Mouse (Mus musculus): ENCODE measurements around the gene Irf4.

Gene Irf4

DNA sequence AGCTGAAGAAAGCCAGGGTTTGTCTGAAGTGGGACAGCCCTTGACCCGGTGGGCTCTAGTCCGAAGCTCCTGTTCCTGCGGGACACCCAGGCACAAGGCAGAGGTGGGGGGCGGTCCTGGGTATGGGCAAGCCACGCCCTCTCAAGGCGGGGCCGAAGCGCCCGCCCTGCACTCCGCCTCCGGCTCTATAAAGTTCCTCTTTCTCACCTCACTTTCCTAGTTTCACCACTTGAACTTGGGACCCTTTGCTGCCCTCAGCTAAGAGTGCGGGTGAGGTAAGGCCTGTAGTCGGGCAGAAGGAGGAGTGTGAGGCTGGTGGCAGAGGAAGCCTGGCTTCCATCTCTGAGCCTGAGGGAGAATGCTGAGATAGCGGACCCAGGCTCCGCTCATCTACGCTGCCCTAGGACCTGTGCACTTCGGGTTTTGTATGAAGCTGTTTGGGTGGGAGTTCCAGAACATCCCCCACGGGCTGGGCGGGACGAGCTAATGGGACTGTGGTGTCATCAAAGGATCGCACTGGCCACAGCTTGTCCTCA lies at the start of gene Irf4:
TSS of gene Irf4 (plus strand) at position 206 of the 536 bp plus-strand sequence.
- DNase-seq (ENCODE audit: low spot score) = no peak

DNA sequence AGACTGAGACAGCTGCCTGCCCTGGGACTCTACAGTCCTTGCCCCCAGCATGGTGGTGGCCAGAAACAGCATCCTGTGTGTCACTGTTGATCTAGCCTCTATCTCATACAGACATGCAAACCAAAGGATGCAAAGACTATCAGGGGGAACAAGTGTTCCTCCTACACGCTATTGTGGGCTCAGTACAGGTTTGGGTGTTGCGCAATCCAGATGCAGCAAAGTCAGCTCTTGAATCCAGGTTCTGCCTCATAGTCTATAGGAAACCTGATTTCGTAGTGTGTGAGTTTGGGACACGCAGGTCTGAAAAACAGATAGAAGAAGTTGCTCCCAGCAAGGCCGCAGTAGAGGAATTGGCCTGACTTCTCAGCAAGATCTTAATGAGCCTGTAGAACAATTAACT lies 46.3 kb upstream of the Irf4 start:
- no peak for DNase-seq (ENCODE audit: low spot score)

DNA sequence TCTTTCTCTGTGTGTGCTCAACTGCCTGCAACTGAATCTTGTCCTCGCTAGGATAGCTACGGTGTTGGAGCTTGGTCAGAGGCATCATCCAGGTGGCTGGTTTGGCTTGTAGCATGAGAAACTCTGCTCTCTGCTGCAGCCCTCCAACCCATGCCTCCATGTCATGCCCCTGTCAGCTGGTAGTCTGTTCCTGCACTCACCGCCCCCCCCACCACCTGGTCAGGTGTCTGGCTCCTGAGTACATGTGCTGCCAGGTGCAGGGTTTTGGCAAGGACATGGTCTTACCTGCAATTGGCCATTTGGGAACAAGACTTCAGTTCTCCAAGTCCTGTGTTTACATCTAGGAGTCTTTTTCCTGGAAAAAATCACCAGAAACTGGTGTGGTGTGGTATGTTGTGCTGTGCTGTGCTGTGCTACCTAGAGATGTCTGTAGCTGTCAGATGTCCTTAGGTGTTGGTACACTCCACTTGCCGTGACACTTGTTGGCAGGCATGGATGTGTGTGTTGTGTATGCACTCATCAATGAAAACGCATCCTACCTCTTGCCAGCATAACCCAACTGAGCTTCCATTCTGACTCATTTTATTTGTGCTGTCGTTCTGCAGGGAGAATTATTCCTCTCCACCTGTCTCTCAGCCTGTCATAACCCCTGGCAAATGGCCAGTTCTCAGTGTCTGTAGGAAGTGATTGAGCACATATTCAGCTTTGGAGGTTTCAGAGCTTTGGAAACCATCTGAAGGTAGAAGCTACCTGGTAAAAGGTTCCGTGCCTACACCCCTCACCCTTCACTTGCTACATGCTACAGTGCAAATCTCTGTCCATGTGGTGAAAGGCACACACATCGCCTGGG lies 44.6 kb upstream of the Irf4 start:
- no peak for DNase-seq (ENCODE audit: low spot score)

DNA sequence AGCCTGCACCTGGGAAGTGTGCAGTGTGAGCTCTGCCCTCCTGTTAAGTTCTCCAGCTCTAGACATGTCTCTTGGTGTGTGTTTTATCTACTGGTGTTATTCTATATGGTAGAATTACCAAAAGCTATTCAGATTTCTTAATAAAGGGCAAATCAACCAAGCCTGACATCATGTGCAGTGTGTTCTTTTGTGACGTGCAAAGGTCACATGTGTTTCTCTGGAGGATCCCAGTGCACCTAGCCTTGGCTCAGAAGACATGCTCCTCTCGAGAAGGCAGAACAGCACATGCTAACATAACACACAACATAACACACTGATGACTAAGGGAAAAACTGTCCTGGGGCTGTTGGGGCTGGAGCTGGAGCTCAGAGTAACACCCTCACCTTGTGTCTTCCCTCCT lies 38.0 kb upstream of the Irf4 start:
- no peak for DNase-seq (ENCODE audit: low spot score)

DNA sequence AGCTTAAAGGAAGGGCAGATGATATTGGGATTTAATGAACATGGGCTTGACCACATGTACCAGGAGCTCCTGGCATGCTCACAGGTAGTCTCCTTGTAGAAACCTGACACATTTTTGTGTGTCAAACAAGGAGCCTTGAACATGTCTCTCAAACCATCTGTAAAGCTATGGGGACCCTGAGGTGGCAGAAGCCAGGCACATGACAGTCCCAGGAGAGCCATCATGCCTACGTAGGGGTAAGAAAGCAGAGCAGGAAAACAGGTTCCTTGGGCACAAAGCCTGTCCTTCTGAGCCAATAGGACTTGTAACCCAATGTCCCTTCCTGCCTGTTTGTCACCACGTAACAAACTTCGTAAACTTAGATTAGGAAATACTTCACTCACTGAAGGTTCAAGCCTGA lies 37.3 kb upstream of the Irf4 start:
- no peak for DNase-seq (ENCODE audit: low spot score)

DNA sequence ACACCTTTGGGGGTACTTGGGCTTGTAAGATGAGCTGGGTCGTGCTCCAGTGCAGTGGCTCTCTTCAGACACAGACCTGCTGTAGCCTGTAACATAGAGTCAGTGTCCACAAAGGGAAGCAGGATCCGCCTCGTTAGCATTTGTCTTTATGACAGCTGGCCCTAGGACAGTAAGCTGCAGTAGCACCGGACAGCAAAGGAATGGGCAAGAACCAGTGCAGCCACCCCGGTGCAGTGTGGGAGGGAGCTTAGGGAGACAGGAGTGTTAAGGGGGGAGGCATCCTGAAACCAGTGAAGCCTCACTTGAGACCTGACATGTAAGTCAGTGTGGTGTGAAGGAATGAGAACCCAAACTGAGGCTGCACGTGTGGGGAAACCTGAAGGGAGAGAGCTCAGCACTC lies 36.7 kb upstream of the Irf4 start:
- DNase-seq (ENCODE audit: low spot score) = no peak

DNA sequence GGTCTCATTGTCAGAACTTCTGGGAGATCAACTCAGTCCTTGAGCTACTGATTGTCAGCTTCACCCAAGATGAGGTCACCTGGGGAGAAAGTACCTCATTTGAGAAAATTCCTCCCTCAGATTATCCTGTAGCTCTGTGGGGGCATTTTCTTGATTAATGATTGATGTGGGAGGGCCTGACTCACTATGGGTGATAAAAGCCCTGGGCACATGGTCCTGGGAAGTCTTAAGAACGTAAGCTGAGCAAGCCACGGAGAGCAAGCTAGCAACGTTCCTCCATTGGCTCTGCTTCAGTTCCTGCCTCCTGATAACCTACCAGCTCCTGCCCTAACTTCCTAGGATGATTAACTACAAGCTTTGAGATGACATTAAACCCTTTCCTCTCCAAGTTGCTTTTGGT lies 35.4 kb upstream of the Irf4 start:
- DNase-seq (ENCODE audit: low spot score) = no peak

DNA sequence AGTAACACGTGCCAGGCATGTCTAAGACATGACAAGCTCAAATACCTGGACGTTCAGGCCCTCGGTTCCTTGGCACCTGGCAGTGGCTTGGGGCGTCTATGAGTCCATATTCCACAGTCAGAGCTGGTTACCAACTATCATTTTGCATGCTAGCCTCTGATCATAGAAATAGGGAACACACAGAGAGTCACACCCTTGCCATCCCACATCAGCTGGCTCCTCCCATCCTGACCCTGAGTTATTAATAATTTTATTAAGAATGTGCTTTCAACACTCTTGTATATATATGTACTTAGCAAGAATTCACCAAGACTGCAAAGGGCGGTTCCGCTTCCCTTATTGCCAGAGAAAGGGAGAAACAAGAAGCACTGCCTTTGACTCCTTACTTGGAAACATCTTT lies 34.5 kb upstream of the Irf4 start:
- DNase-seq (ENCODE audit: low spot score) = no peak

DNA sequence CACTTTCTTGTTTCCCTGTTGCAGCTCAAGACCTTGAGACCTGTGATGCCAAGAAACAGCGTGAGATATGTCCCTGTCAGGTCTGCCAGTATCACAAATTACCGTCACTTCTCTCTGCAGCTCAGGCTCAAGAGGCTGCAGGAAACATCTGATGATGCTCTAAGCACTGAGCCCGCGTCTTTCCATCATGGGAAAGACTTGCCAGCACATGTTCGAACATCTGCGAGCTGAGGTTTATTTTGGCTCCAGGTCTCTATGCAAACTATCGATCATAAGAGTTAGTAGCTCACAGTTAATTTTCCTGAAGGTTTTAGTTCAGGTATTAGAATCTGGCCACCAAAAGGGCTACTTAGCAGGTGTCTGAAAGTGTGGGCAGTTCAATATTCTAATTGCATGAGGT lies 34.0 kb upstream of the Irf4 start:
- no peak for DNase-seq (ENCODE audit: low spot score)

DNA sequence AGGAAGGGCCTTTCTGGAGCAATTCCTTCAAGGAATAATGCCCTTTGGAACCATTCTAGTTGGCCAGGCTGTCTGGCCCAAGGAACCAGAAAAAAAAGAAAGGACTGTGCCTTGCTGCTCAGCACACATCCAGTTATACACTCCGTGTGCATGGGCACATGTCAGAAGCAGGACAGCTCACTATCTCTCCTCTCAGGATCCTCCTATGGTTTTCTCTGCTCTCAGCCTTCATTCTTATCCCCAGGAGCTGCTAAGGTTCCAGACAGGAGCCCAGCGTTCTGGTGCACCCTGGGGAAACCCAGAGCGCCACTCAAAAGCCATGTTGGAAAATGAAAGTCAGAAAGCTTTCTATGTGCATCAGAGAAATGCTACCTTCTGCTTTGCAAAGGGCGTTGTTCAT lies 33.5 kb upstream of the Irf4 start:
- no peak for DNase-seq (ENCODE audit: low spot score)

DNA sequence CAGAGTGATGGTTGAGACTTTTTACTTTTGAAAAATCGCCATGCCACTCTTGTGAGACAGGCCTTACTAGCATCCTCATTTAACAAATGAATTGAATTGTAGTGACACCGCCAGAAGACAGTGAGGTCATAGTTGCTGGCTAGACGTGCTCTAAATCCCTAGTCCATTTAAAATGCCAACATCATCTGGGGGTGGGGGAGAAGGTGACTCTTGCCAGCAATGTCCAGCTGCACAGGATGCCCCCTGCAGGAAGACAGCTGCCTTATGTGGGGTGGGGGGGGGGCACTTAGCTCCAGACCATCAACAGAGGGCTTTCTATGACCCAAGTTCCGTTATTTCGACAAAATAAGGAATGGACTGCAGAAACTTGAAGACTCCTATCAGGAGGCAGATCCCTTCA lies 32.4 kb upstream of the Irf4 start:
- no peak for DNase-seq (ENCODE audit: low spot score)

DNA sequence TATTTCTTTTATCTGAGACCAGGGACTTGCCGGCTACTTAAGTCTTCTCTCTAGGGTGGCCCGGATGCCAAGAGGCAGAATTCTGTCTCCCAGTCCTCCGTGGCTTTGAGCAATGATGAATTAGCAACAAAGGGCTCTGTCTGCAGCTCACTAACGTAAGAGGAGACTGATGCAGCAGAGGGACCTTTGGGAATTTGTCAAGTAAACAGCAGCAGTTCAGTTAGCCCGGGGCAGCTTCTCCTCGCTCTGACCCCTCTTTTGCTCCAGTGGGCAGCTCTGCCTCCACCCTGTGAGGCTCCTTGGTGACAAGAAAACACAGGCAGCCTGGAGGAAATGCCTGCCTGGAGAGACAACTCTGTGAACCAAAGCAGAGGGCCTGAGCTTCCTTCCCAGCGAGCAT lies 26.4 kb upstream of the Irf4 start:
- no peak for DNase-seq (ENCODE audit: low spot score)

DNA sequence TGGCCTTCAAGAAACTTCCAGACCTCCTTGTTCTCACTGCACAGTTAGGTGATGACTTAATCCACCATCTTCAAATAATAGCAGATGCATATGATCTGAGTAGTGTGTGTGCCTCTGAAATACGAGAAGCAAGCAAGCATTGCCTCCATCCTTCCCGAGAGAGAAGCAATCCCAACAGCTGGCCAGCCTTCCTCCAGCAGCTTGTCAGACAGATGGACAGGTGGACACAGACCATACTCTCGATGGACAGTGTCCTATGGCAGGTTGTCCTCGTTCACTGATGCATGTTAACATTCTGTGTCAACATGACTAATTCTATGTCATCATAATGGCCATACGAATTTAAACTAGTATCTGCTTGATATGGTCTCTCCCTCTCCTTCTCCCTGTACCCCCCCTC lies 25.8 kb upstream of the Irf4 start:
- DNase-seq (ENCODE audit: low spot score) = no peak

DNA sequence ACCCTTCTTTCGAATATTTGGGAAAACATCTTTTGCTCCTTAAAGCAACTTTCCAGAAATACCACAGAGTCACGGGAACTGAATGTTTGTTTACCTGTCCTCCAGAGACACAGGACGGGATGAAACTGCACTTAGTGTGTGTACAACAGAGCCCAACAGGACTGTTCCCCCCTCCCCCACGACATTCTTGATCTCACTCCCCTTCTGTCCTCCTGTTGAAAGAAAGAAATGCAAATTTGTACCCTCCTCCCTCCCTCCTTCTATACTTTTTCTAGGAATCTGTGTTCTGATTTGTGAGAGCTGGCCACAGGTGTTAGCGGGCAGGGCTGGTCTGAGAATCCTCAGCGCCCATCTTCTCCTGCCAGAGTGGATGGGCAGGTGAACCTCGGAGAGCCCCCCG lies 25.2 kb upstream of the Irf4 start:
- DNase-seq (ENCODE audit: low spot score) = no peak

DNA sequence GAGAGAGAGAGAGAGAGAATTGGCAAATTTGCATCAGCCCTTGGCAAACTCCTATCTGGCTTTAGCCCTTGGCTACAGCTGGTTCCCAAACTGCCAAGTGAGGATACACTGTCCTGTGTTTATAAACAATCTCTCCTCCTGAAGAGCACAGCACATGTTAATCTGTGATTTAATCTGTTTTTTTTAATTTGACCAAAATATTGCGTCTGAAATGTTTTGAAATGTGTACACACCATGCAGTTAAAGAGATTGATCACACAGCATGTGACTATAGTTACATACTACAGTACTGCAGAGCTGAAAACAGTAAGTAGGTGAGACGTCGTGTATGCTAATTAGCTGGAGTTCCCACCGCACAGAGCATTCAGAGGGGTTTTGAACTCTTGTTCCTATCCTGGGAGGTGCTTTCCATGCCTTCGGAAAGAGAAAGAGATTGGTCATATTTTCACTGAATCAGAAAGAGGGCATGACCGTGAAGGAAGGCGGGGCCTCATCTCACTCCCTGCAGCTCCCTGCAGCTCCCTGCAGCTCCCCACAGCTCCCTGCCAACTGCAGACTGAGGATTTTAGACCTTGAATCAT lies 24.2 kb upstream of the Irf4 start:
- DNase-seq (ENCODE audit: low spot score) = no peak

DNA sequence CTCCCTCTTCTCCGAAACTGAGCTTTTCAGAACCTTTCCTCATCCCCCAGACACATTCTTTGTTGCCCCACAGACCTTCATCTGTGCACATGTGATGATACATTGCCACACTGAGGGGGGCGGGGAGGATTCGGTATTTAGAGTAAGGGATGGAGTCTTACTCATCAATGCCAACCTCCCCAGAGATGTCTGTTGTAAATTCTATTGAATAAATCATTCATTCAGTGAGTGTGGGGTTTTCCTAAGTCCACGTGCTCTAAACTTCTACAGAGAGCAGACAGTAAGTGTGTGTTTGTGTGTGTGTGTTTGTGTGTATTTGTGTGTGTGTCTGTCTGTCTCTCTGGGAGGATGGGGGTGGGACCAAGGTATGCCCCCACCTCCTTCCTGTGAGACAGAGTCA lies 22.1 kb upstream of the Irf4 start:
- DNase-seq (ENCODE audit: low spot score) = no peak

DNA sequence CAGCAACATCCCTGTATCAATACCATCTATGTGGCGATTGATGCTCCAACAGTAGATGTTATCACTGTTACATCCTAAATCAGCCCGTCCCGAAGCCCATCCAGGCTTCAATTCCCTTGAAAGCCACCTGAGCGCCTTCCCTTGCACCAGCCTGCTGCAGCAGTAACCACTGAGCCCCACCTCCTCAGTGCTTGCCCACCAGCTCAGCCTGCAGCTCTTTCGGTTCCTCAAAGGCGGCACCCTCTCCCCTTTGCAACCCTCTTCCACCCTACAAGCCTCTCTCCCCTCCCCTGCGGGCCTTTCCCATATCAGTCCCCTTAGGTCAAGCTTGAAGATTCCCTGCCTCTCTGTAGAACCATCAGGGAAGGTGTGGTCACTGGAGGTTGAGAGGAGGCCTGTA lies 20.9 kb upstream of the Irf4 start:
- DNase-seq (ENCODE audit: low spot score) = no peak

DNA sequence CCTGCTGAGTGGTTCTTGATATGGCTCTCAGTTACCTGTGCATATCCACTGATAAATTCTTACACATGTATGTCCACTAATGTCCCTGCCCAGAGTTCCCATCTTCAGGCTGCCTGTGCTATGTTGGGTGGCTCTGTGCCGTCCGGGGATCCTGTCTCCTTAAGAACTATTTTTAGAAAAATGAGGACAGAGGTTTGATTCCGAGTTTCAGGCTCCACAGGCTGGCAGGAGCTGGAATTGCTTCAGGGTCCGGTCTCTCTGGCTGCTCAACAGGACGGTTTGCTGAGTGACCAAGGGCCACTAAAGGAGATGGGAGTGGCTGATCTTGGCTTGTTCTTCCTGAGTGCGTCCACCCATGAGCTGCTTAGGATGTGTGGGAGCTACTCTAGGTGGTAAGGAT lies 19.8 kb upstream of the Irf4 start:
- DNase-seq (ENCODE audit: low spot score) = no peak

DNA sequence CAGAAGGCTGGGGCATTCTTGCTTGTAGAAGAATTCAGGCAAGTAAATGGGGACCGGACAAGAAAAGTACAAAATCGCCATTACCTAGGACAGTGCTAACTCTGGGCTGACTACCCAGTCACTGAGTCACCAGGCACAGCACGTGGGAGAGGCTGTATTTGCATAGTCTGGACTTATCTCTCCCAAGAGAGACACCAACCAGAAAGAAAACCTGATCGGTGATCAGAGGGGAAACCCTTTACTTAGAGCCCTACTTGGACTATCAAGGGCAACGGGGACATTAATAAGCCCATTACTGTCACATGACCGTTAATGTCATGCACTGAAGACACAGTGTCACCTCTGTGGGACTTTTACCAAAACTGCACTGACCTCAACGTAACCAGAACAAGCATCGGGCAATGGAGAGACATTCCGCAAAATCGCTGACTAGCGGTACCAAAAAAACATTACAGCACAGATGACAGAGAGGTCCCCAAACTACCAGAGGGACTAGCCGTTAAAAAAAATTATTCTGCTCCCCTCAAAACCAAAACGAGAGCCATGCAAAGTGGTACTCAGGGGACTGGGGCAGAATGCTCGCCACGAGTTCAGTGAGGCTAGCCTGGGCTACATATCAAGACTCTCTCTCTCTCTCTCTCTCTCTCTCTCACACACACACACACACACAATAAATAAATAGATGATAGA lies 18.8 kb upstream of the Irf4 start:
- DNase-seq (ENCODE audit: low spot score) = no peak

DNA sequence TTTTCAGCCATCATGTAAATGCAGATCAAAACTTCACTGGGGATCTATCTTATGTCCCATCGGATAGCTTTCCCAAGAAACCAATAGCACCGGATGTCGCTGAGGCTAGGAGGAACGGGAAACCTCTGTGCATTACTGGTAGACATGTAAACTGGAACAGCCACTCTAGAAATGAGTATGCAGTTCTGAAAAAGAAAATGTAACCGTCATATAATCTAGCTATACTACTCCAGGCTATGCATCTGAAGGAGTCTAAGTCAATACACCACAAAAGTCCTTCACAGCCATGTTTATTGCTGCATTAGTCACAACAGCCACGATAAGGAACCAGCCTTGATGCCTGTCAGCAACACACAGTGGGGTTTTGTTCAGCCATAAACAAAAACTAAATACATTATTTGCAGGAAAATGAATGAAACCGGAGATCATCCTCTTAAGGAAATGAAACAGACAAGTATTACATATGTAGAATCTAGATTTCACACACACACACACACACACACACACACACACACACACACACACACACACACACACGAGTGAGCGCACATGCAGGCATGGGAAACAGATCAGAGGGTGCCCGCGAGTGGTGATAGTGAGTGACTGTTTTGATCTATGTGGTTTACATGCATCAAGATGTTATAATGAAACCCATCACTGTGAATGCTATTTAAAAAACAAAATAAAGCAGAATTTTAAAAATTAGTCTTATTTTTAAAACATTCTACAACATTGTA lies 16.1 kb upstream of the Irf4 start:
- DNase-seq (ENCODE audit: low spot score) = no peak

DNA sequence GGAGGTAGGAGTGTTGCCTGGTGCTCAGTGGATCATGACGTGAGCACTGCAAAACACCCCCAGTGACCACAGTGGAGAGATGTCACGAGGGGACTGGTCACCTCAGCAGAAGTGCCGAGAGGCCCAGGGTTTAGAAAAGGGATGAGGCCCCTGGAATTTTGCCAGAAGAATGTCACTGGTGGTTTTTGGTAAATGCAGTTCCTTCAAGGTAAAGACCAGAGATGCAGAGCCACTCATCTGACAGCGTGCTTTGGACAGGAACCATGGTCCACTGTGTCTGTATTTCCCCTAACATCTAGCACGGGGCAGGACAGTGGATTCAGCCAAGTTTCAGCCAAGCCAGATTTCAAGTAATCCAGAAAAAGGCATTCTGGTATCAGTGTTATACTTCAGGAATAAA lies 12.3 kb upstream of the Irf4 start:
- no peak for DNase-seq (ENCODE audit: low spot score)

DNA sequence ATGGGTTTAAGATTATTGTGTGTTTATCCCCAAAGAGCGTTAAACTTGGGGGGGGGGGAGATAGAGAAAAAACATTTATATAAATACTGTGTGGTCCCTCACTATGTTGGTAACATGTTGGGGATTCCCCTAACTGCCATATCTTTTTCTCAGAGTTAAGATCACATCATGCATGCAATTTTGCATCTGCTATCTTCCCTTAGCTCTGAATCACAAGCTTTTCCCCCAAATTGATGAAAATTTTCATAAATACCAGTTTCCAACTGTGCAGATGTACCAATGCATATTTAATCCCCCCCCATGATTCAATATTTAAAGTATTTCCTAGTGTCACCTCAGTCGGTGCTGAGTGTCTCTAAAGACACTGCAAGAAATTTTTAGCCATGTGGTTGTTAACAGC lies 11.8 kb upstream of the Irf4 start:
- no peak for DNase-seq (ENCODE audit: low spot score)

Measured in layer of hippocampus, adult 9-10 months (tissue).